Mouse (Mus musculus): ENCODE measurements around the gene Olfr394. TPM values are rescaled to one million over a fixed set of nuclear protein-coding genes. Genes with fewer than 3 reads are reported as not detected.
"Not testable (repeated sequence)": the region's sequence is repeated elsewhere in the genome, so short reads cannot be mapped to it uniquely, and the experiment has no call there.

The Olfr394 gene
- polyA plus RNA-seq (2015; fragmentation: Nextera tagmentation; extraction: Ambion mirVana) = not detected in 2 replicates

DNA sequence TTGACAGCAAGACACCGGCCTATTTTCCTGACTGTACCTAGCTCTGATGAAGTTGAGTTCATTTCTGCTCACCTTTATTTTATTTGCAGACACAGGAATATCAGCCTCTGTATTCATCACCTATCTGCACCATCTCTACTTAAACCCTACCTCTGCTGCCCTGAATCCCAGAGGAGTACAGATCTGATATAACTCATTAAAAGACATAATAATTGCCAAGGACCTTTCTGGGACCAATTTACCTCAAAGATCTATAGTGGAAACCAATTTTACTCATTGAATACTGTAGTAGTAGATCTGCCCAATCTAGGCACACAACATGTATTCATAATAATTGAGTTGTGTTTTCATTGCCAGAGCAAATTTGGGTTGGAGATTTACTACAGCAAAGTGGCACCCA, at the start of gene Olfr394:
Gene Olfr394 (minus strand): TSS at position 101 of the 400 bp plus-strand sequence.
- Histone ChIP-seq H3K4me1 (replicated peaks; ENCODE audit: control insufficient read depth, insufficient read depth, low read length) (no peaks in the 10 kb centered on the region), H3K9ac (replicated peaks; ENCODE audit: low read depth, low read length) (no peak within 1 kb of the TSS), H3K4me3 (replicated peaks; ENCODE audit: low read length) (no peak within 1 kb of the TSS), H3K9me3 (ENCODE audit: control insufficient read depth, low read length) (no peaks in the 10 kb centered on the region; the same call in 1 of the 2 replicates), H3K36me3 (ENCODE audit: control insufficient read depth, insufficient read depth) (no peaks in the 10 kb centered on the region), H3K27ac (ENCODE audit: low read length) (no peak within 1 kb of the TSS), H3K27me3 (replicated peaks; ENCODE audit: control insufficient read depth, insufficient read depth, low read length) (no peaks in the 10 kb centered on the region), H3K4me2 (ENCODE audit: low read length) (no peak within 1 kb of the TSS)
- 78% methylated on average over 1 of the region's 1 CpGs for WGBS
- ATAC-seq = no peak

DNA sequence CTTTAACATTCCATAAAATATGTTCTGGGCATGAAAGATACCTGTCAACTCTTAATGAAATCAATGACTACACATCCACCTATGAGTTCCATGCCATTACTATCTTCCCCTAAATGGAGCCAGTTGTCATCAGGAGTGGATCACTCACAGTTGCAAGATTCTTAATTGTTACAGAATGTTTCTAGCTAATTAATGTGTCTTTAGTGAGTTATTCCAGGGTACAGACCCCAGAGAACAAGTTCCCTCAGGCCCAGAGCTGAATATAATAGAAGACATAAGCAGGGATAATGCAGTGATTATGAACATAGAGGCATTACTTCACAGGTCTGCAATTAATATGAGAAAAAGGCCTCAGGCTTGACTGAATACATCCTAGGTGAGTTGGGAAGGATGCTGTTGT, 45.8 kb upstream of the Olfr394 start, which contains the start of gene Olfr23:
Gene Olfr23 (plus strand): TSS at position 301 of the 400 bp plus-strand sequence.
- no peak within 1 kb of the TSS for H3K9ac ChIP-seq (replicated peaks; ENCODE audit: low read depth, low read length)
- H3K4me2 ChIP-seq (ENCODE audit: low read length) = no peak within 1 kb of the TSS
- H3K27ac ChIP-seq (ENCODE audit: low read length) = no peak within 1 kb of the TSS
- ATAC-seq = no peak
- H3K27me3 ChIP-seq (replicated peaks; ENCODE audit: control insufficient read depth, insufficient read depth, low read length) = no peaks in the 10 kb centered on the region
- H3K9me3 ChIP-seq (ENCODE audit: control insufficient read depth, low read length) = no peaks in the 10 kb centered on the region
- H3K4me1 ChIP-seq (replicated peaks; ENCODE audit: control insufficient read depth, insufficient read depth, low read length) = no peaks in the 10 kb centered on the region
- H3K36me3 ChIP-seq (ENCODE audit: control insufficient read depth, insufficient read depth) = no peaks in the 10 kb centered on the region
- no peak within 1 kb of the TSS for H3K4me3 ChIP-seq (replicated peaks; ENCODE audit: low read length)

DNA sequence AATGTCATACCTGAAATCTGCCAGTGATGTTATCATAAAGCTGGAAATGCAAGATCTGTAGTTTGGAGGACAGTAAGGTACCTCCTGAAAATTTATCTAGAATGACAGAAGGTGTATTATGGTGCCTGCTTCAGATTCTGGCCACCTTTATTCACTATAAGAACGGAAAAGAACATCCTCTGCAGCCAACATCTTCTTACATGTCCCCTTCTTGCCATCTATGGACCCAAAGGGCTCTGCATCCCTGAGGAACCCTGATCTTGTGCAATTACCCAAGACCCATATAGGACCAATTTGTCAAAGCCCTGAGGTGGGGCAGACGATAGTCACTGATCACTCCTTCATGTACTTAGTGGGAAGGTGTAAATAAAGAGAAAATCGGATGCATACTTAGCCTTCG, 18.6 kb upstream of the Olfr394 start, which contains the start of gene Olfr395:
Gene Olfr395 (minus strand): TSS at position 101 of the 400 bp plus-strand sequence.
- H3K9me3 ChIP-seq (ENCODE audit: control insufficient read depth, low read length); H3K4me2 ChIP-seq (ENCODE audit: low read length); H3K27me3 ChIP-seq (replicated peaks; ENCODE audit: control insufficient read depth, insufficient read depth, low read length); H3K4me3 ChIP-seq (replicated peaks; ENCODE audit: low read length); ATAC-seq; H3K27ac ChIP-seq (ENCODE audit: low read length); H3K36me3 ChIP-seq (ENCODE audit: control insufficient read depth, insufficient read depth); H3K4me1 ChIP-seq (replicated peaks; ENCODE audit: control insufficient read depth, insufficient read depth, low read length); H3K9ac ChIP-seq (replicated peaks; ENCODE audit: low read depth, low read length): not testable (repeated sequence)
- 83% methylated on average over 4 of the region's 4 CpGs for WGBS

DNA sequence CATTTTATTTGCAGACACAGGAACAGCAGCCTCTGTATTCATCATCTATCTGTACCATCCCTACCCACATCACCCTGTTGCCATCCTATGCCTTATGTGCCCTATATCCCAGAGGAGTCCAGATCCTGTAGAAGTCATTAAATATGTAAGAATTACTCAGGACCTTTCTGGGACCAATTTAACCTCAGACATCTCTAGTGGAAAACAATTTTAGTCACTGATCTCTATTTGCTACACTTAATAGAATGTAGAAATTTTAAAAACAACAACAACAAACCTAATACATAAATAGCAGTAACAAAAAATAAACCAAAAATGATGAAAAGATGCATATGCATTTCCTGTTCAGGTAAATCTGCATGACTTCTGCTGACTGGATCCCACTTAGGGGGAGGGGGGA, 39.2 kb downstream of the Olfr394 start, which contains the start of gene Olfr393:
Gene Olfr393 (minus strand): TSS at position 101 of the 400 bp plus-strand sequence.
- no peak for ATAC-seq
- Histone ChIP-seq H3K9me3 (ENCODE audit: control insufficient read depth, low read length) (no peaks in the 10 kb centered on the region), H3K4me1 (replicated peaks; ENCODE audit: control insufficient read depth, insufficient read depth, low read length) (no peaks in the 10 kb centered on the region), H3K27me3 (replicated peaks; ENCODE audit: control insufficient read depth, insufficient read depth, low read length) (no peaks in the 10 kb centered on the region), H3K36me3 (ENCODE audit: control insufficient read depth, insufficient read depth) (no peaks in the 10 kb centered on the region), H3K4me3 (replicated peaks; ENCODE audit: low read length) (no peak within 1 kb of the TSS), H3K9ac (replicated peaks; ENCODE audit: low read depth, low read length) (no peak within 1 kb of the TSS), H3K4me2 (ENCODE audit: low read length) (no peak within 1 kb of the TSS), H3K27ac (ENCODE audit: low read length) (no peak within 1 kb of the TSS)

Other genes starting within 250 kb of the Olfr394 start
- not detected in 2 replicates for gene Zfp735, start 202.0 kb downstream of the Olfr394 start, polyA plus RNA-seq (2015; fragmentation: Nextera tagmentation; extraction: Ambion mirVana)
- not detected in 2 replicates for gene Olfr389, start 110.1 kb downstream of the Olfr394 start, polyA plus RNA-seq (2015; fragmentation: Nextera tagmentation; extraction: Ambion mirVana)
- not detected in 2 replicates for gene Olfr390, start 107.8 kb downstream of the Olfr394 start, polyA plus RNA-seq (2015; fragmentation: Nextera tagmentation; extraction: Ambion mirVana)
- gene Olfr391-ps, start 87.7 kb downstream of the Olfr394 start, polyA plus RNA-seq (2015; fragmentation: Nextera tagmentation; extraction: Ambion mirVana) = not detected in 2 replicates
- gene Olfr392, start 73.7 kb downstream of the Olfr394 start, polyA plus RNA-seq (2015; fragmentation: Nextera tagmentation; extraction: Ambion mirVana) = not detected in 2 replicates
- gene Olfr393, start 39.3 kb downstream of the Olfr394 start, polyA plus RNA-seq (2015; fragmentation: Nextera tagmentation; extraction: Ambion mirVana) = not detected in 2 replicates
- not detected in 2 replicates for gene Olfr395, start 18.5 kb upstream of the Olfr394 start, polyA plus RNA-seq (2015; fragmentation: Nextera tagmentation; extraction: Ambion mirVana)
- not detected in 2 replicates for gene Olfr23, start 45.9 kb upstream of the Olfr394 start, polyA plus RNA-seq (2015; fragmentation: Nextera tagmentation; extraction: Ambion mirVana)
- not detected in 2 replicates for gene Olfr397, start 70.0 kb upstream of the Olfr394 start, polyA plus RNA-seq (2015; fragmentation: Nextera tagmentation; extraction: Ambion mirVana)
- gene Olfr398, start 99.6 kb upstream of the Olfr394 start, polyA plus RNA-seq (2015; fragmentation: Nextera tagmentation; extraction: Ambion mirVana) = not detected in 2 replicates
- not detected in 2 replicates for gene Olfr139, start 165.8 kb upstream of the Olfr394 start, polyA plus RNA-seq (2015; fragmentation: Nextera tagmentation; extraction: Ambion mirVana)
- not detected in 2 replicates for gene Olfr399, start 165.8 kb upstream of the Olfr394 start, polyA plus RNA-seq (2015; fragmentation: Nextera tagmentation; extraction: Ambion mirVana)
- gene Zfp616, start 179.2 kb upstream of the Olfr394 start, polyA plus RNA-seq (2015; fragmentation: Nextera tagmentation; extraction: Ambion mirVana) = not detected in 2 replicates
- not detected in 2 replicates for gene Olfr401, start 222.9 kb upstream of the Olfr394 start, polyA plus RNA-seq (2015; fragmentation: Nextera tagmentation; extraction: Ambion mirVana)

Measured in forebrain, embryonic 16.5 days (tissue).